Mouse (Mus musculus) heart, embryonic 16.5 days (tissue): ENCODE data around the gene Fry. TPM values are rescaled to one million over a fixed set of nuclear protein-coding genes. Genes with fewer than 3 reads are reported as not detected.

Experiments
- ATAC-seq: fragments of 200-750 bp; cut with Nextera tagmentation; replicated peaks from 2 replicates; pipeline ENCODE4 v1.8.0; 2017; ENCODE audit warnings: moderate number of reproducible peaks; ENCODE audit not compliant: insufficient read depth, low FRiP score; ENCODE audit errors: extremely low read depth
- H3K27ac ChIP-seq: fragments of 300-500 bp; sonication (generic); 2 replicates; pipeline ENCODE4 v1.5.1; 2014; ENCODE audit warnings: mild to moderate bottlenecking, low read length, control low read depth, moderate library complexity
- H3K27me3 ChIP-seq: fragments of 300-500 bp; sonication (generic); 2 replicates; pipeline ENCODE4 v1.6.1; 2014; ENCODE audit warnings: low read length, mixed read lengths; ENCODE audit not compliant: control insufficient read depth, insufficient read depth
- H3K36me3 ChIP-seq: fragments of 300-500 bp; sonication (generic); 2 replicates; pipeline ENCODE4 v1.6.1; 2014; ENCODE audit not compliant: control insufficient read depth, insufficient read depth
- H3K4me1 ChIP-seq: fragments of 300-500 bp; sonication (generic); 2 replicates; pipeline ENCODE4 v1.6.1; 2014; ENCODE audit warnings: low read length, mixed read lengths; ENCODE audit not compliant: control insufficient read depth, insufficient read depth
- H3K4me2 ChIP-seq: fragments of 300-500 bp; sonication (generic); 2 replicates; pipeline ENCODE4 v1.6.1; 2014; ENCODE audit warnings: low read depth, mild to moderate bottlenecking, control low read depth, low read length
- H3K4me3 ChIP-seq: fragments of 300-500 bp; sonication (generic); 2 replicates; pipeline ENCODE4 v1.5.1; 2014; ENCODE audit warnings: mild to moderate bottlenecking, control low read depth, low read length
- H3K9ac ChIP-seq: fragments of 300-500 bp; sonication (generic); 2 replicates; pipeline ENCODE4 v1.6.1; 2014; ENCODE audit warnings: low read length, control low read depth
- H3K9me3 ChIP-seq: fragments of 300-500 bp; sonication (generic); replicated peaks from 2 replicates; pipeline ENCODE4 v1.6.1; 2016; ENCODE audit warnings: low read length; ENCODE audit not compliant: control insufficient read depth
- WGBS: fragments of 180-500 bp; shearing (Covaris S2); extraction: QIAGEN DNeasy Blood & Tissue Kit; methylation state at CpG from one replicate; pipeline ENCODE4 v1.1.7; 2014; 5-methylcytosine and 5-hydroxymethylcytosine counted together
- polyA plus RNA-seq: library from polyadenylated mRNA; unstranded; fragments of >200 nt; fragmentation: Nextera tagmentation; extraction: Ambion mirVana; gene quantifications from 2 replicates; pipeline ENCODE4 v1.2.1, GENCODE M21; 2015

The Fry gene
- polyA plus RNA-seq, 1 experiment from 2014 or later, result 32.6 TPM

GRCm38 (mm10) chr5:150362241-150362640 is 243.8 kb downstream of the Fry start:
- H3K9ac ChIP-seq, result no peak overlapping the region
- H3K4me1 ChIP-seq, result peaks cover 3% of the 10 kb centered on the region; the same call in 1 of the 2 replicates
- H3K36me3 ChIP-seq, result peaks cover 46% of the 10 kb centered on the region
- no peak for ATAC-seq
- H3K27me3 ChIP-seq, result no peaks in the 10 kb centered on the region
- H3K4me3 ChIP-seq, result no peak overlapping the region
- H3K27ac ChIP-seq, result no peak overlapping the region
- H3K4me2 ChIP-seq, result no peak overlapping the region
- WGBS, result 81% methylated on average over 6 of the region's 6 CpGs
- H3K9me3 ChIP-seq, result peaks cover 10% of the 10 kb centered on the region

GRCm38 (mm10) chr5:150364621-150365020 is 246.2 kb downstream of the Fry start:
- no peaks in the 10 kb centered on the region for H3K27me3 ChIP-seq
- peaks cover 50% of the 10 kb centered on the region for H3K36me3 ChIP-seq
- H3K27ac ChIP-seq, result no peak overlapping the region
- no peak for ATAC-seq
- no peak overlapping the region for H3K9ac ChIP-seq
- H3K4me1 ChIP-seq, result no peaks in the 10 kb centered on the region
- no peak overlapping the region for H3K4me3 ChIP-seq
- H3K9me3 ChIP-seq, result peaks cover 10% of the 10 kb centered on the region
- no peak overlapping the region for H3K4me2 ChIP-seq
- 90% methylated on average over 3 of the region's 3 CpGs for WGBS

GRCm38 (mm10) chr5:150367027-150367426 is 248.6 kb downstream of the Fry start:
- no peak for ATAC-seq
- H3K9me3 ChIP-seq, result peaks cover 10% of the 10 kb centered on the region
- 89% methylated on average over 4 of the region's 4 CpGs for WGBS
- H3K36me3 ChIP-seq, result peaks cover 37% of the 10 kb centered on the region
- H3K4me3 ChIP-seq, result no peak overlapping the region
- no peak overlapping the region for H3K4me2 ChIP-seq
- H3K27ac ChIP-seq, result no peak overlapping the region
- no peaks in the 10 kb centered on the region for H3K27me3 ChIP-seq
- no peaks in the 10 kb centered on the region for H3K4me1 ChIP-seq
- H3K9ac ChIP-seq, result no peak overlapping the region

GRCm38 (mm10) chr5:150370291-150370690 is 251.8 kb downstream of the Fry start:
- no peak overlapping the region for H3K9ac ChIP-seq
- H3K36me3 ChIP-seq, result peaks cover 40% of the 10 kb centered on the region
- H3K27me3 ChIP-seq, result no peaks in the 10 kb centered on the region
- no peak for ATAC-seq
- no peak overlapping the region for H3K4me3 ChIP-seq
- 0 out of 2 replicates have a peak overlapping the region, but pooled peaks have one; percentile 4 for H3K27ac ChIP-seq
- H3K4me1 ChIP-seq, result no peaks in the 10 kb centered on the region
- 42% methylated on average over 6 of the region's 6 CpGs for WGBS
- H3K9me3 ChIP-seq, result peaks cover 8% of the 10 kb centered on the region
- no peak overlapping the region for H3K4me2 ChIP-seq

GRCm38 (mm10) chr5:150370895-150371294 is 252.4 kb downstream of the Fry start:
- no peak for ATAC-seq
- Histone ChIP-seq H3K27me3 (no peaks in the 10 kb centered on the region), H3K9ac (no peak overlapping the region), H3K4me1 (no peaks in the 10 kb centered on the region), H3K27ac (no peak overlapping the region), H3K4me2 (no peak overlapping the region), H3K9me3 (peaks cover 8% of the 10 kb centered on the region), H3K4me3 (no peak overlapping the region), H3K36me3 (peaks cover 36% of the 10 kb centered on the region)

- 79% methylated on average over 3 of the region's 3 CpGs for WGBS
- Histone ChIP-seq H3K9me3 (no peaks in the 10 kb centered on the region), H3K27ac (no peak overlapping the region), H3K36me3 (peaks cover 25% of the 10 kb centered on the region), H3K4me2 (no peak overlapping the region), H3K4me3 (no peak overlapping the region), H3K4me1 (no peaks in the 10 kb centered on the region), H3K9ac (no peak overlapping the region), H3K27me3 (no peaks in the 10 kb centered on the region)
- ATAC-seq, result no peak
These were observed 254.5 kb downstream of the Fry start for GRCm38 (mm10) chr5:150372956-150373355.

- H3K36me3 ChIP-seq, result peaks cover 22% of the 10 kb centered on the region
These were observed 256.5 kb downstream of the Fry start for GRCm38 (mm10) chr5:150374778-150375559.

GRCm38 (mm10) chr5:150378586-150378985 is 260.1 kb downstream of the Fry start:
- Histone ChIP-seq H3K27ac (no peak overlapping the region), H3K9me3 (no peaks in the 10 kb centered on the region), H3K36me3 (peaks cover 42% of the 10 kb centered on the region), H3K4me2 (no peak overlapping the region), H3K9ac (no peak overlapping the region), H3K4me1 (no peaks in the 10 kb centered on the region), H3K27me3 (no peaks in the 10 kb centered on the region), H3K4me3 (no peak overlapping the region)
- 79% methylated on average over 18 of the region's 18 CpGs for WGBS
- no peak for ATAC-seq

More at GRCm38 (mm10) chr5:150374778-150375559, 256.5 kb downstream of the Fry start:
- no peak for ATAC-seq
- H3K9ac ChIP-seq, result no peak overlapping the region
- H3K4me1 ChIP-seq, result no peaks in the 10 kb centered on the region
- 75% methylated on average over 8 of the region's 8 CpGs for WGBS
- no peak overlapping the region for H3K4me2 ChIP-seq
- H3K4me3 ChIP-seq, result no peak overlapping the region
- H3K9me3 ChIP-seq, result no peaks in the 10 kb centered on the region
- no peaks in the 10 kb centered on the region for H3K27me3 ChIP-seq
- H3K27ac ChIP-seq, result no peak overlapping the region

- H3K27ac ChIP-seq, result no peak overlapping the region
- H3K4me3 ChIP-seq, result no peak overlapping the region
- 85% methylated on average over 10 of the region's 10 CpGs for WGBS
- peaks cover 46% of the 10 kb centered on the region for H3K36me3 ChIP-seq
- no peak for ATAC-seq
- no peaks in the 10 kb centered on the region for H3K27me3 ChIP-seq
- peaks cover 18% of the 10 kb centered on the region for H3K4me1 ChIP-seq
- no peaks in the 10 kb centered on the region for H3K9me3 ChIP-seq
- H3K9ac ChIP-seq, result no peak overlapping the region
- no peak overlapping the region for H3K4me2 ChIP-seq
These were observed 262.3 kb downstream of the Fry start for GRCm38 (mm10) chr5:150380767-150381166.
